Mouse (Mus musculus): ENCODE data around the gene Serpine2.

Gene Serpine2

DNA sequence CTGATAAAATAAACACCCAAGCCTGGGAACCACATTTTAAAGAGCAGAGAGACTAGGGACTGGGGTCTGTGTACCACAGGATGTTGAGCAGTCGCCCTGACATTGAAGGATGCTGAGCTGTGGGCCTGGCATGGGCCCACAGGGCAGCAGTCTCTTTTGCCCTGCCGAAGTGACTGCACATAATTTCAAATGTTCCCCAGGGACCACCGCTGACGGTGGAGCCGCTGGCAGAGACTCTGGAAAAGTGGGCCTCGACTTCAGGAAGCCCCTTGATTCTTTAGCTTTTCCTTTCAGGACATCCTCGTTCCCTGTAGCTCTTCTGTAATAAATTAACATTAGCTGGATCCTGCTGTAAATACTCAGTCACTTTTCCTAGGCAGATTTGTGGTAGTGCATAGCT lies 103.8 kb downstream of the Serpine2 start:
- no peak for DNase-seq (ENCODE audit: low spot score)

GRCm38 (mm10) chr1:79756417-79756816 lies 104.6 kb downstream of the Serpine2 start:
- no peak for DNase-seq (ENCODE audit: low spot score)

GRCm38 (mm10) chr1:79755376-79755775 lies 105.6 kb downstream of the Serpine2 start:
- no peak for DNase-seq (ENCODE audit: low spot score)

GRCm38 (mm10) chr1:79754936-79755335 lies 106.0 kb downstream of the Serpine2 start:
- no peak for DNase-seq (ENCODE audit: low spot score)

- no peak for DNase-seq (ENCODE audit: low spot score)
These were observed 107.5 kb downstream of the Serpine2 start for GRCm38 (mm10) chr1:79753456-79753855.

DNA sequence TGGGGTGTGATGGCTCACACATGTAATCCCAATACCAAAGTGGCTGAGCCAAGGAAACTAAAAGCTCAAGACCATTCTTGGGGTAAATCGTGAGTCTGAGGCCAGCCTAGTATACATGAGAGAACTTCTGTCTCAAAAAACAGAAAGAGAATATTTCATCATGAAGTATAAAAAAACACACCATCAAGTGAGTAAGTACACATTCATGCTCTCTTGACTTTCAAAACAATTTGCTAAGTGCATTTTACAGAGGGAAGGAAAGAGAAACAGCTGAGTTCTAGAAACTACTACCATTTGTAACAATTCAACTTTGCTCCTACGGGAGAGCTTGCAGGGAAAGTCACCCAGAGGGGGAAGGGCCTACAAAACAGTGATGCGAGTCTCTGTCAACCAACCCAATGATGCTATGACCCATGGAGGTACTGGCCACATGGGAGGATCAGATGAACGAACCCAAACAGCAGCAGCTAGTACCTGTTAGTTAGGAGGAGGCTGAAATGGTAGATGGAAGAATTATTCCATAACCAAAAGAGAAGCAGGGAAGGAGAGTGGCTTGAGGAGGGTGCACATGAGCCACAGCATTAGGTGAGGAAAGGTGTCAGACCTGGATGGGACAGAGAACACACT lies 108.2 kb downstream of the Serpine2 start:
- DNase-seq (ENCODE audit: low spot score) = no peak

- DNase-seq (ENCODE audit: low spot score) = peak; percentile 67
These were observed 108.8 kb downstream of the Serpine2 start for GRCm38 (mm10) chr1:79752015-79752695.

GRCm38 (mm10) chr1:79751186-79751585 lies 109.8 kb downstream of the Serpine2 start:
- no peak for DNase-seq (ENCODE audit: low spot score)

DNA sequence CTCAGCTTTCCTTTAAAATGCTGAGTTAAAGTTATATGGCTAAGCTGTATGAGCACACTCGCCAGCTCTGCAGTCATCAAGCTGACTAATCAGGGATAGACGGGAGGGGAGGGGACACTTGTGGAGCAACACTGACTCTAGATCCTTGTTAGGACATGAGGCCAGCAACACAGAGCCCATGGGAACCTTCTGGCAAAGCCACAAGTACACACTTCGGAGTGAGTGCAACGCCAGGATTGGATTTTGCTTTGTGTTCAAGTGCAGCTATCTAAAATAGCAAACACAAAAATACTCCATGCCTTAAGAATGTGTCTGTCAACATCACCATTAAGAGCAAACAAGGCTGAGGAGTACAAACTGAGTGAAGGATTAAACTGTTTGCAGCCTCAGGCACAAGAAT lies 114.9 kb downstream of the Serpine2 start:
- peak; percentile 65 for DNase-seq (ENCODE audit: low spot score)
